Mouse (Mus musculus): ENCODE data around the gene Hist1h4a.
"Not testable (repeated sequence)": the region's sequence is repeated elsewhere in the genome, so short reads cannot be mapped to it uniquely, and the experiment has no call there.

Gene Hist1h4a

GRCm38 (mm10) chr13:23743215-23743614 is 17.8 kb downstream of the Hist1h4a start:
- no peak for DNase-seq (ENCODE audit: low spot score)

- DNase-seq (ENCODE audit: low spot score), result no peak
These were observed 19.0 kb downstream of the Hist1h4a start for GRCm38 (mm10) chr13:23742007-23742406.

GRCm38 (mm10) chr13:23740910-23741309 is 20.1 kb downstream of the Hist1h4a start:
- DNase-seq (ENCODE audit: low spot score), result no peak

GRCm38 (mm10) chr13:23740256-23740840 is 20.7 kb downstream of the Hist1h4a start:
- no peak for DNase-seq (ENCODE audit: low spot score)

- no peak for DNase-seq (ENCODE audit: low spot score)
These were observed 21.1 kb downstream of the Hist1h4a start for GRCm38 (mm10) chr13:23739922-23740252.

- peak; percentile 78 for DNase-seq (ENCODE audit: low spot score)
These were observed 21.7 kb downstream of the Hist1h4a start for GRCm38 (mm10) chr13:23739069-23739921.

GRCm38 (mm10) chr13:23738677-23739068 is 22.4 kb downstream of the Hist1h4a start, which contains the start of gene Hist1h1c:
Hist1h1c (plus strand) TSS chr13:23738808.
- DNase-seq (ENCODE audit: low spot score), result peak; percentile 95

- DNase-seq (ENCODE audit: low spot score), result no peak
These were observed 23.0 kb downstream of the Hist1h4a start for GRCm38 (mm10) chr13:23738041-23738440.

- DNase-seq (ENCODE audit: low spot score), result no peak
These were observed 23.9 kb downstream of the Hist1h4a start for GRCm38 (mm10) chr13:23737091-23737490.

GRCm38 (mm10) chr13:23732156-23732804 is 28.8 kb downstream of the Hist1h4a start:
- DNase-seq (ENCODE audit: low spot score), result no peak

- DNase-seq (ENCODE audit: low spot score), result no peak
These were observed 30.6 kb downstream of the Hist1h4a start for GRCm38 (mm10) chr13:23730479-23730878.

- DNase-seq (ENCODE audit: low spot score), result no peak
These were observed 31.3 kb downstream of the Hist1h4a start for GRCm38 (mm10) chr13:23729706-23730105.

GRCm38 (mm10) chr13:23729192-23729525 is 31.9 kb downstream of the Hist1h4a start:
- no peak for DNase-seq (ENCODE audit: low spot score)

- DNase-seq (ENCODE audit: low spot score), result no peak
These were observed 32.4 kb downstream of the Hist1h4a start for GRCm38 (mm10) chr13:23728472-23729191.

- no peak for DNase-seq (ENCODE audit: low spot score)
These were observed 35.8 kb downstream of the Hist1h4a start for GRCm38 (mm10) chr13:23725213-23725612.

- DNase-seq (ENCODE audit: low spot score), result no peak
These were observed 36.8 kb downstream of the Hist1h4a start for GRCm38 (mm10) chr13:23724239-23724638.

GRCm38 (mm10) chr13:23717593-23718245 is 43.3 kb downstream of the Hist1h4a start:
- DNase-seq (ENCODE audit: low spot score), result not testable (repeated sequence)

- no peak for DNase-seq (ENCODE audit: low spot score)
These were observed 43.9 kb downstream of the Hist1h4a start for GRCm38 (mm10) chr13:23717176-23717575.

GRCm38 (mm10) chr13:23716261-23717042 is 44.6 kb downstream of the Hist1h4a start:
- DNase-seq (ENCODE audit: low spot score), result no peak

All from ovary, postnatal 10 days (tissue).